10 mouse cellular contexts compared by ENCODE assay signal in genomic region chr2:163207315-163207714, GRCm38 (mm10). TPM values are rescaled to one million over a fixed set of nuclear protein-coding genes. Genes with fewer than 3 reads are reported as not detected.
DNase-seq lines count a peak whose midpoint lies in the region; ATAC-seq and TF ChIP-seq lines count a peak whose summit lies in the region.
"Had no signal": no experiment of that assay in that cellular context is flagged by ENCODE, and none has a peak within 500 bp of the region (broad histone marks: within the 10 kb centered on the region; RNA-seq: fewer than 3 reads in every experiment).

No protein-coding gene starts in this region.

- ATAC-seq in intestine, postnatal 0 days = no peak
- no peak for ATAC-seq in intestine, embryonic 16.5 days

- H3K27ac ChIP-seq in intestine, postnatal 0 days (ENCODE audit: low read depth, low read length) = no peak overlapping the region
- H3K27ac ChIP-seq in intestine, embryonic 16.5 days (ENCODE audit: low read length) = no peak overlapping the region
- H3K27ac ChIP-seq: forebrain, embryonic 10.5 days had no signal

- no peaks in the 10 kb centered on the region for H3K36me3 ChIP-seq in intestine, postnatal 0 days (ENCODE audit: control insufficient read depth, insufficient read depth)
- H3K36me3 ChIP-seq in intestine, embryonic 16.5 days (ENCODE audit: control insufficient read depth, insufficient read depth, low read length) = no peaks in the 10 kb centered on the region

- no peak overlapping the region for H3K9ac ChIP-seq in intestine, postnatal 0 days (ENCODE audit: low read depth, low read length)
- H3K9ac ChIP-seq in intestine, embryonic 16.5 days (ENCODE audit: low read depth, low read length) = no peak overlapping the region

- no peak overlapping the region for H3K4me2 ChIP-seq in intestine, postnatal 0 days (replicated peaks; ENCODE audit: low read depth)
- no peak overlapping the region for H3K4me2 ChIP-seq in intestine, embryonic 16.5 days (ENCODE audit: low read depth, low read length)

- no peak for TF ChIP-seq POLR2A in brain, embryonic 14.5 days (IDR thresholded peaks at IDR 0.05; ENCODE audit: borderline replicate concordance, extremely low read depth, insufficient read depth, insufficient read length, poor library complexity, severe bottlenecking)

- H3K9me3 ChIP-seq in intestine, postnatal 0 days (ENCODE audit: control insufficient read depth) = no peaks in the 10 kb centered on the region
- peaks cover 4% of the 10 kb centered on the region; the same call in 1 of the 2 replicates for H3K9me3 ChIP-seq in intestine, embryonic 16.5 days (ENCODE audit: control insufficient read depth, low read length)
- H3K9me3 ChIP-seq: forebrain, embryonic 10.5 days had no signal

- peak; percentile 59 for DNase-seq in right cerebral cortex, postnatal 14 days
- DNase-seq in right cerebral cortex, postnatal 36 days (ENCODE audit: low spot score in 2 of 2) = no peak
- no peak for DNase-seq in brain, embryonic 14.5 days (ENCODE audit: low read depth)
- peak; percentile 50 for DNase-seq in thymus, postnatal 25 days
- DNase-seq in left cerebral cortex, postnatal 36 days (ENCODE audit: low spot score in 2 of 2) = no peak
- DNase-seq in spleen, postnatal 14 days (ENCODE audit: low spot score in 2 of 2) = no peak
- DNase-seq: cerebellum, adult 9-11 months had no signal

- no peaks in the 10 kb centered on the region for H3K4me1 ChIP-seq in intestine, postnatal 0 days (replicated peaks; ENCODE audit: control insufficient read depth, insufficient read depth, low read length)
- H3K4me1 ChIP-seq in intestine, embryonic 16.5 days (ENCODE audit: control insufficient read depth, insufficient read depth, low read length) = peaks cover 22% of the 10 kb centered on the region

- 97% methylated on average over 2 of the region's 2 CpGs for WGBS in intestine, postnatal 0 days
- 96% methylated on average over 2 of the region's 2 CpGs for WGBS in intestine, embryonic 16.5 days

- no peak overlapping the region for H3K4me3 ChIP-seq in intestine, postnatal 0 days (ENCODE audit: low read depth, low read length)
- H3K4me3 ChIP-seq in intestine, embryonic 16.5 days (ENCODE audit: low read length) = no peak overlapping the region
- H3K4me3 ChIP-seq: forebrain, embryonic 10.5 days had no signal

- TF ChIP-seq CTCF in intestine, postnatal 0 days (IDR thresholded peaks at IDR 0.05; ENCODE audit: low read depth) = peak; percentile 59
- TF ChIP-seq CTCF in brain, embryonic 14.5 days (IDR thresholded peaks at IDR 0.05; ENCODE audit: borderline replicate concordance, extremely low read depth, insufficient read depth, insufficient read length) = peak; percentile 48; the same call in 1 of the 2 replicates

- intact Hi-C loops in left cerebral cortex, postnatal 36 days (cut with DNase I) = loop anchor here (5.0 kb wide), 2 partner anchors 35 to 125 kb away; no protein-coding TSS in a partner anchor

- peaks cover 53% of the 10 kb centered on the region for H3K27me3 ChIP-seq in intestine, postnatal 0 days (replicated peaks; ENCODE audit: control insufficient read depth, insufficient read depth, low read length)
- peaks cover 35% of the 10 kb centered on the region for H3K27me3 ChIP-seq in intestine, embryonic 16.5 days (replicated peaks; ENCODE audit: control insufficient read depth, insufficient read depth, low read length)

RNA-seq across cellular contexts. Expression of gene Tox2, which starts 4.4 kb away (rescaled TPM):
- 2.0 and 3.3 TPM in 2 replicates for polyA plus RNA-seq in intestine, postnatal 0 days (2015; fragmentation: Nextera tagmentation; extraction: Ambion mirVana)
- polyA plus RNA-seq in intestine, embryonic 16.5 days (2015; fragmentation: Nextera tagmentation; extraction: Ambion mirVana) = 5.6 and 5.7 TPM in 2 replicates
- polyA plus RNA-seq in brain, embryonic 14.5 days (2012; rRNA removed) = 67.0 and 70.4 TPM in 2 replicates
- 10 to 100 TPM; 28.2 to 31.0 TPM for total RNA-seq in left cerebral cortex, postnatal 36 days (2021)

Comparison
In these comparisons a context has a peak if more than half of its experiments do, and no peak if none do; other contexts are left out.
1. DNase-seq: peak in right cerebral cortex, postnatal 14 days (single experiment) and thymus, postnatal 25 days (single experiment); none in right cerebral cortex, postnatal 36 days (0 of 2), brain, embryonic 14.5 days (single experiment), left cerebral cortex, postnatal 36 days (0 of 2) and spleen, postnatal 14 days (0 of 2).
2. RNA of gene Tox2, which starts 4.4 kb away (polyA plus RNA-seq): 67.0 to 70.4 TPM in brain, embryonic 14.5 days; 5.6 to 5.7 TPM in intestine, embryonic 16.5 days and 2.0 to 3.3 TPM in intestine, postnatal 0 days; every median in the first group is over 10 times any median in the second.